Mouse (Mus musculus): ENCODE measurements around the gene Fa2h. TPM values are rescaled to one million over a fixed set of nuclear protein-coding genes. Genes with fewer than 3 reads are reported as not detected.

Gene Fa2h
- polyA plus RNA-seq, 1 experiment from 2014 or later, result 0.10 TPM

Other genes with a start within 250 kb of the Fa2h start
- 95.2 and 97.6 TPM in 2 replicates for gene Glg1, start 134.6 kb downstream of the Fa2h start, polyA plus RNA-seq (2016; fragmentation: Nextera tagmentation; extraction: Ambion mirVana)
- 67.8 and 68.4 TPM in 2 replicates for gene Rfwd3, start 93.6 kb downstream of the Fa2h start, polyA plus RNA-seq (2016; fragmentation: Nextera tagmentation; extraction: Ambion mirVana)
- gene Mlkl, start 55.6 kb downstream of the Fa2h start, polyA plus RNA-seq (2016; fragmentation: Nextera tagmentation; extraction: Ambion mirVana), result 0.25 and 0.35 TPM in 2 replicates
- 7.8 and 8.1 TPM in 2 replicates for gene Wdr59, start 128.3 kb upstream of the Fa2h start, polyA plus RNA-seq (2016; fragmentation: Nextera tagmentation; extraction: Ambion mirVana)
- 79.5 TPM in 2 replicates for gene Znrf1, start 142.3 kb upstream of the Fa2h start, polyA plus RNA-seq (2016; fragmentation: Nextera tagmentation; extraction: Ambion mirVana)
- 0.29 and 0.52 TPM in 2 replicates for gene Ldhd, start 236.6 kb upstream of the Fa2h start, polyA plus RNA-seq (2016; fragmentation: Nextera tagmentation; extraction: Ambion mirVana)
- 26.3 and 29.2 TPM in 2 replicates for gene Zfp1, start 249.6 kb upstream of the Fa2h start, polyA plus RNA-seq (2016; fragmentation: Nextera tagmentation; extraction: Ambion mirVana)